Mouse (Mus musculus) ES-Bruce4 (cell line): ENCODE results near the gene Sgk1.

ENCODE experiments used
- CTCF ChIP-seq: IDR thresholded peaks from one replicate; pipeline ENCODE4 v1.8.1; 2011; ENCODE audit warnings: low read depth, low read length
- EP300 ChIP-seq: IDR thresholded peaks from 2 replicates; pipeline ENCODE4 v1.6.1; 2011; ENCODE audit warnings: low read depth, low read length; ENCODE audit not compliant: insufficient read depth
- POLR2A ChIP-seq: IDR thresholded peaks from one replicate; pipeline ENCODE4 v1.8.1; 2011; ENCODE audit warnings: low read length; ENCODE audit not compliant: insufficient read depth

GRCm38 (mm10) chr10:22010088-22010818 lies 128.3 kb downstream of the Sgk1 start:
- TF ChIP-seq CTCF (peak; percentile 80), POLR2A (no peak), EP300 (no peak)
